Mouse (Mus musculus): ENCODE data around the gene Rps6ka5.

Gene Rps6ka5

GRCm38 (mm10) chr12:100724606-100725457 is 2.0 kb downstream of the Rps6ka5 start:
- peak; percentile 99 for DNase-seq (ENCODE audit: low spot score)

GRCm38 (mm10) chr12:100724182-100724581 is 2.6 kb downstream of the Rps6ka5 start:
- no peak for DNase-seq (ENCODE audit: low spot score)

GRCm38 (mm10) chr12:100720801-100721200 is 6.0 kb downstream of the Rps6ka5 start:
- no peak for DNase-seq (ENCODE audit: low spot score)

GRCm38 (mm10) chr12:100717446-100717845 is 9.3 kb downstream of the Rps6ka5 start:
- no peak for DNase-seq (ENCODE audit: low spot score)

GRCm38 (mm10) chr12:100716969-100717368 is 9.8 kb downstream of the Rps6ka5 start:
- no peak for DNase-seq (ENCODE audit: low spot score)

GRCm38 (mm10) chr12:100711819-100712218 is 15.0 kb downstream of the Rps6ka5 start:
- DNase-seq (ENCODE audit: low spot score): no peak

- no peak for DNase-seq (ENCODE audit: low spot score)
Observed at GRCm38 (mm10) chr12:100711116-100711691, 15.6 kb downstream of the Rps6ka5 start.

- DNase-seq (ENCODE audit: low spot score): no peak
Observed at GRCm38 (mm10) chr12:100710432-100710831, 16.4 kb downstream of the Rps6ka5 start.

- DNase-seq (ENCODE audit: low spot score): no peak
Observed at GRCm38 (mm10) chr12:100707312-100707711, 19.5 kb downstream of the Rps6ka5 start.

GRCm38 (mm10) chr12:100705057-100705722 is 21.6 kb downstream of the Rps6ka5 start:
- no peak for DNase-seq (ENCODE audit: low spot score)

GRCm38 (mm10) chr12:100698019-100698418 is 28.8 kb downstream of the Rps6ka5 start:
- no peak for DNase-seq (ENCODE audit: low spot score)

- DNase-seq (ENCODE audit: low spot score): no peak
Observed at GRCm38 (mm10) chr12:100696621-100697020, 30.2 kb downstream of the Rps6ka5 start.

GRCm38 (mm10) chr12:100695252-100695651 is 31.5 kb downstream of the Rps6ka5 start:
- no peak for DNase-seq (ENCODE audit: low spot score)

GRCm38 (mm10) chr12:100692208-100692607 is 34.6 kb downstream of the Rps6ka5 start:
- DNase-seq (ENCODE audit: low spot score): no peak

GRCm38 (mm10) chr12:100690444-100690843 is 36.3 kb downstream of the Rps6ka5 start:
- DNase-seq (ENCODE audit: low spot score): no peak

GRCm38 (mm10) chr12:100688177-100688576 is 38.6 kb downstream of the Rps6ka5 start:
- DNase-seq (ENCODE audit: low spot score): no peak

- no peak for DNase-seq (ENCODE audit: low spot score)
Observed at GRCm38 (mm10) chr12:100687001-100687400, 39.8 kb downstream of the Rps6ka5 start.

- DNase-seq (ENCODE audit: low spot score): no peak
Observed at GRCm38 (mm10) chr12:100681752-100682151, 45.0 kb downstream of the Rps6ka5 start.

- no peak for DNase-seq (ENCODE audit: low spot score)
Observed at GRCm38 (mm10) chr12:100681241-100681640, 45.5 kb downstream of the Rps6ka5 start.

- DNase-seq (ENCODE audit: low spot score): no peak
Observed at GRCm38 (mm10) chr12:100680676-100681075, 46.1 kb downstream of the Rps6ka5 start.

- no peak for DNase-seq (ENCODE audit: low spot score)
Observed at GRCm38 (mm10) chr12:100670647-100671199, 56.1 kb downstream of the Rps6ka5 start.

- no peak for DNase-seq (ENCODE audit: low spot score)
Observed at GRCm38 (mm10) chr12:100665294-100665693, 61.5 kb downstream of the Rps6ka5 start.

GRCm38 (mm10) chr12:100660076-100660475 is 66.7 kb downstream of the Rps6ka5 start:
- DNase-seq (ENCODE audit: low spot score): no peak
